Mouse (Mus musculus): ENCODE data around the gene Grin2c.

GRCm38 (mm10) chr11:115274771-115275170 is 7.7 kb upstream of the Grin2c start:
- no peak for TF ChIP-seq CTCF (IDR thresholded peaks at IDR 0.05; ENCODE audit: low read depth)
- no peak for TF ChIP-seq EP300 (IDR thresholded peaks at IDR 0.05; ENCODE audit: low read depth)

Measured in liver, postnatal 0 days (tissue).